ENCODE assay signal across 21 mouse cellular contexts in genomic region chr11:99152323-99153144, GRCm38 (mm10). TPM values are rescaled to one million over a fixed set of nuclear protein-coding genes. Genes with fewer than 3 reads are reported as not detected.
"Had no signal": no experiment of that assay in that cellular context is flagged by ENCODE, and none has a peak within 500 bp of the region (broad histone marks: within the 10 kb centered on the region; RNA-seq: fewer than 3 reads in every experiment).

No protein-coding gene starts in this region.

- H3K36me3 ChIP-seq: kidney, embryonic 15.5 days; limb, embryonic 12.5 days; limb, embryonic 15.5 days; midbrain, embryonic 15.5 days had no signal

- H3K4me3 ChIP-seq: kidney, embryonic 15.5 days; left cerebral cortex, adult 2 months; limb, embryonic 12.5 days; limb, embryonic 15.5 days; midbrain, embryonic 15.5 days had no signal

- H3K27me3 ChIP-seq: kidney, embryonic 15.5 days; limb, embryonic 15.5 days; midbrain, embryonic 15.5 days had no signal

- DNase-seq: kidney, adult 11 months; kidney, adult 8-10 months; kidney, postnatal 10 days; kidney, postnatal 36 days; layer of hippocampus, postnatal 36 days; left cerebral cortex, postnatal 4 days; liver, postnatal 0 days; lung, embryonic 14.5 days; thymus, adult 18-20 months; thymus, postnatal 14 days had no signal

- H3K27ac ChIP-seq: kidney, embryonic 15.5 days; left cerebral cortex, adult 2 months; limb, embryonic 12.5 days; limb, embryonic 15.5 days; liver, embryonic 14.5 days; macrophage; midbrain, embryonic 15.5 days had no signal

RNA-seq across cellular contexts. Expression of gene Ccr7, which starts 2.3 kb away (rescaled TPM):
- total RNA-seq: layer of hippocampus, adult 8-10 months; layer of hippocampus, postnatal 10 days; layer of hippocampus, postnatal 36 days; left cerebral cortex, adult 2 months; left cerebral cortex, postnatal 10 days; left cerebral cortex, postnatal 4 days had no signal
- polyA plus RNA-seq: midbrain, embryonic 15.5 days; neural tube, embryonic 14.5 days had no signal
